ENCODE assay signal across 9 mouse cellular contexts in the genomic region with DNA sequence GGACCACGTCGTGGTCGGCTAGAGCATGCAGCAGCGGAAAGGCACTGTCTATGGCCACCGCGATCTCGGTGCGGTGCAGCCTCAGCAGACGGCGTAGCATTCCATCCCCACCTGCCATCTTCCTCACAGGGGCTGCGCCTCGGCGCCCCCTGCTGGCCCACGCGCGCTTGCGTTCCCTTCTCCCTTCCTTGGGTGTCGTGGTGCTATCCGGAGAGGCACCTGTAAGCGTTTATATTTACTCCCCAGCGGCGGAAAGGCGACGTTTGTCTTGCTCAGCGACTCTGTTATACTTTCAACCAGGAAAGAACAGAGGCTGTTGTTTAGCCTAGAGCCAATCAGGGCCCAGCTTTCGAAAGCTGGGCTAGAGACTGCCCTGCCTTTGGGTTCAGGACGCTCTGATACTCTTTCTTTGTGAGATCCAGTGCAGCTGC. TPM values are rescaled to one million over a fixed set of nuclear protein-coding genes. Genes with fewer than 3 reads are reported as not detected.
DNase-seq lines count a peak whose midpoint lies in the region; ATAC-seq and TF ChIP-seq lines count a peak whose summit lies in the region.
"Had no signal": no experiment of that assay in that cellular context is flagged by ENCODE, and none has a peak within 500 bp of the region (broad histone marks: within the 10 kb centered on the region; RNA-seq: fewer than 3 reads in every experiment).

A gene (minus strand): TSS at position 205 of the 431 bp plus-strand sequence.

- H3K4me3 ChIP-seq in hindbrain, embryonic 16.5 days (ENCODE audit: low read length), result peak within 1 kb of the TSS; percentile 33
- H3K4me3 ChIP-seq in small intestine, adult 2 months (ENCODE audit: low read depth, low read length), result peak within 1 kb of the TSS; percentile 30
- H3K4me3 ChIP-seq: myocyte had no signal

- peak; percentile 70 to 71 for DNase-seq in adrenal gland, adult 18-20 months (ENCODE audit: low spot score in 2 of 2)
- no peak for DNase-seq in adrenal gland, postnatal 4 days (ENCODE audit: low spot score in 2 of 2)
- DNase-seq in cerebellum, adult 9-11 months, result peak; percentile 32
- DNase-seq in frontal cortex, postnatal 14 days (ENCODE audit: low spot score in 2 of 2), result peak; percentile 12 to 26
- DNase-seq in left cerebral cortex, postnatal 25 days (ENCODE audit: low spot score in 2 of 2), result peak; percentile 43 to 47

- TF ChIP-seq POLR2A in small intestine, adult 2 months (IDR thresholded peaks at IDR 0.05; ENCODE audit: low read depth, low read length), result no peak

- no peaks in the 10 kb centered on the region for H3K9me3 ChIP-seq in hindbrain, embryonic 16.5 days (ENCODE audit: control insufficient read depth, low read length)

- H3K27me3 ChIP-seq in hindbrain, embryonic 16.5 days (replicated peaks; ENCODE audit: control insufficient read depth, insufficient read depth, low read length), result no peaks in the 10 kb centered on the region
- no peaks in the 10 kb centered on the region for H3K27me3 ChIP-seq in small intestine, adult 2 months (ENCODE audit: control insufficient read depth, insufficient read depth, low read length)

- intact Hi-C loops in left cerebral cortex, postnatal 25 days (cut with DNase I), result no loop called here

- no peaks in the 10 kb centered on the region for H3K36me3 ChIP-seq in hindbrain, embryonic 16.5 days (ENCODE audit: control insufficient read depth, insufficient read depth, low read length)
- no peaks in the 10 kb centered on the region for H3K36me3 ChIP-seq in small intestine, adult 2 months (ENCODE audit: control insufficient read depth, insufficient read depth, low read length)

- H3K4me1 ChIP-seq in hindbrain, embryonic 16.5 days (ENCODE audit: control insufficient read depth, insufficient read depth, low read depth, low read length), result peaks cover 4% of the 10 kb centered on the region
- H3K4me1 ChIP-seq in small intestine, adult 2 months (ENCODE audit: control insufficient read depth, insufficient read depth, insufficient read length, low read length), result peaks cover 3% of the 10 kb centered on the region

- H3K9ac ChIP-seq in hindbrain, embryonic 16.5 days (ENCODE audit: low read depth, low read length), result peak within 1 kb of the TSS; percentile 50

- H3K27ac ChIP-seq in hindbrain, embryonic 16.5 days (ENCODE audit: low read depth, low read length), result no peak within 1 kb of the TSS
- no peak within 1 kb of the TSS for H3K27ac ChIP-seq in small intestine, adult 2 months (ENCODE audit: insufficient read depth, low read depth, low read length)

- peak within 1 kb of the TSS; percentile 60 for H3K4me2 ChIP-seq in hindbrain, embryonic 16.5 days (ENCODE audit: low read length)

- 2% methylated on average over 27 of the region's 27 CpGs for WGBS in hindbrain, embryonic 16.5 days
- 4% methylated on average over 27 of the region's 27 CpGs for WGBS in small intestine, adult 2 months

- TF ChIP-seq CTCF in small intestine, adult 2 months (IDR thresholded peaks at IDR 0.05; ENCODE audit: extremely low read depth, insufficient read length, insufficient replicate concordance, low read depth, low read length), result peak; percentile 83

- peak; percentile 73 for ATAC-seq in hindbrain, embryonic 16.5 days
- ATAC-seq in megakaryocyte progenitor cell, adult 5-6 weeks (replicated peaks; ENCODE audit: poor library complexity), result peak; percentile 99

RNA-seq across cellular contexts. Expression of the gene that starts here (rescaled TPM):
- not detected for total RNA-seq in adrenal gland, adult 18-20 months (2021)
- not detected for total RNA-seq in adrenal gland, postnatal 4 days (2021)
- 0.06 TPM in 1 of 2 replicates, not detected in the other for polyA plus RNA-seq in hindbrain, embryonic 16.5 days (2015; fragmentation: Nextera tagmentation; extraction: Ambion mirVana)
- not detected for total RNA-seq in left cerebral cortex, postnatal 25 days (2021)
- total RNA-seq in megakaryocyte progenitor cell, adult 5-6 weeks (2015), result not detected in 2 replicates
- not detected in 2 replicates for total RNA-seq in megakaryocyte progenitor cell, adult 5-6 weeks (2017)
- 0.27 and 0.34 TPM in 2 replicates for polyA plus RNA-seq in small intestine, adult 2 months (2012; rRNA removed)

Comparison
In these comparisons a context has a peak if more than half of its experiments do, and no peak if none do; other contexts are left out.
1. Peak in DNase-seq in adrenal gland, adult 18-20 months; RNA of the gene not detected or under 1 TPM.
2. Peak in ATAC-seq, H3K4me3 ChIP-seq, H3K9ac ChIP-seq and H3K4me2 ChIP-seq in hindbrain, embryonic 16.5 days; RNA of the gene not detected or under 1 TPM.
3. Peak in DNase-seq in left cerebral cortex, postnatal 25 days; RNA of the gene not detected or under 1 TPM.
4. Peak in ATAC-seq in megakaryocyte progenitor cell, adult 5-6 weeks; RNA of the gene not detected or under 1 TPM.
5. DNase-seq: peak in cerebellum, adult 9-11 months (single experiment) and frontal cortex, postnatal 14 days (2 of 2); none in adrenal gland, postnatal 4 days (0 of 2).